Mouse (Mus musculus) G1E (cell line): ENCODE measurements around the gene Zic3.

Experiments
- CTCF ChIP-seq: IDR thresholded peaks from 2 replicates; pipeline ENCODE4 v1.5.1; 2012; ENCODE audit warnings: low read depth, low read length, inconsistent platforms, mixed read lengths
- GATA1 ChIP-seq: IDR thresholded peaks from 2 replicates; pipeline ENCODE4 v1.6.1; 2012; ENCODE audit warnings: borderline replicate concordance, low read length, inconsistent platforms, mixed read lengths
- GATA2 ChIP-seq: IDR thresholded peaks from 2 replicates; pipeline ENCODE4 v1.6.1; 2012; ENCODE audit warnings: low read depth, low read length, inconsistent platforms, borderline replicate concordance
- POLR2AphosphoS5 ChIP-seq: IDR thresholded peaks from 2 replicates; pipeline ENCODE4 v1.6.1; 2012; ENCODE audit warnings: low read depth, low read length, inconsistent platforms; ENCODE audit not compliant: insufficient replicate concordance
- TAL1 ChIP-seq: conservative IDR thresholded peaks from 2 replicates; pipeline ENCODE4 v1.6.1; 2012; ENCODE audit warnings: low read depth, low read length, inconsistent platforms, mixed read lengths

- no peak for TF ChIP-seq GATA1
- TF ChIP-seq CTCF: no peak
- no peak for TF ChIP-seq GATA2
- no peak for TF ChIP-seq TAL1
- TF ChIP-seq POLR2AphosphoS5: no peak
These were observed 5.1 kb downstream of the Zic3 start for GRCm38 (mm10) chrX:58027631-58028030.
